Mouse (Mus musculus): ENCODE results near the gene Bpifb6. TPM values are rescaled to one million over a fixed set of nuclear protein-coding genes. Genes with fewer than 3 reads are reported as not detected.

Gene Bpifb6
- polyA plus RNA-seq (2015; fragmentation: Nextera tagmentation; extraction: Ambion mirVana): 0.12 TPM in 1 of 2 replicates, not detected in the other

DNA sequence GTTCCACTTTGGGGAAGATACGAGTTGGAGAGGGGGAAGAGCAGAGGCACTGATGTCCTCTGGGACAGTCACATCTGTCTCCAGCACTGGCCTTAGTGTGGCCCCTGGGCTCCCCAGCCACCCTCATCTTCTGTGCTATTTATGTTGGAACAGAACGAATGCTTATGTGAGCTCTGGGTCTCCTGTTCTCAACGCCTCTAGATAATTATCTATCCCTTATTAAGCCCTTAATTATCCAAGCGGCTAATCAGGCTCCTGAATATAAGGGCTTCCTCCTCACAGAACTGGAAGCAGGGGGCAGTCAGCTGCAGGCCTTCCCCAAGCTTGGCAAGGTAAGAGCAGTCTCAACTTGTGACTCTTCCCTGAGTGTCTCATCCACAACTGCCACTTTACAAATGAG is at the start of gene Bpifb6:
Bpifb6 (plus strand) TSS at position 301 of the 400 bp plus-strand sequence.
- no peaks in the 10 kb centered on the region for H3K27me3 ChIP-seq
- no peak for ATAC-seq (ENCODE audit: low FRiP score, low read depth)
- no peaks in the 10 kb centered on the region for H3K9me3 ChIP-seq
- no peak within 1 kb of the TSS for H3K9ac ChIP-seq
- H3K36me3 ChIP-seq: no peaks in the 10 kb centered on the region
- no peak within 1 kb of the TSS for H3K4me2 ChIP-seq
- 75% methylated on average over 4 of the region's 4 CpGs for WGBS
- H3K4me1 ChIP-seq (replicated peaks): no peaks in the 10 kb centered on the region
- H3K4me3 ChIP-seq: no peak within 1 kb of the TSS
- no peak within 1 kb of the TSS for H3K27ac ChIP-seq (replicated peaks)

- H3K27ac ChIP-seq (replicated peaks): no peak overlapping the region
- no peaks in the 10 kb centered on the region for H3K9me3 ChIP-seq
- H3K36me3 ChIP-seq: no peaks in the 10 kb centered on the region
- no peak overlapping the region for H3K4me2 ChIP-seq
- no peak for ATAC-seq (ENCODE audit: low FRiP score, low read depth)
- H3K4me3 ChIP-seq: no peak overlapping the region
- no peak overlapping the region for H3K9ac ChIP-seq
- 62% methylated on average over 4 of the region's 4 CpGs for WGBS
- no peaks in the 10 kb centered on the region for H3K27me3 ChIP-seq
- H3K4me1 ChIP-seq (replicated peaks): no peaks in the 10 kb centered on the region
Observed at GRCm38 (mm10) chr2:153851030-153851360, 49.2 kb upstream of the Bpifb6 start.

DNA sequence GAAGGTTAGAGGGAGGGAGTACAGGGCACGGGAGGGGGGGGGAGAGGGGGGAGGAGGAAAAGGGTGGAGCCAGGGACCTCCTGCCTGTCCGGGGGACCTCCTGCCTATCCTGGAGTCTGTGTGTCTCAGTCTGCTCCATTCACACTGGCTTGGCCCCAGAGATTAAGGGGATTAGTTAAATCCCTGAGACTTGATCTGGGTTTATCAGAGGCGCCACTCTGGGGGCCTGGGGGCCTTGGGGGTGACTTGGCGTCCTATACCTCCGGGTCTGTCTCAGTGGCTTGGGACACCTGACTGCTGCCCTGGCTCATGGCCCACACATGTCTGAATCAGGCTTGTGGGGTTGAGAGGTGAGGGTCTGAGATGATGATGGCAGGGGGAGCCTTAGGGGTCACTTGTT is 46.6 kb upstream of the Bpifb6 start:
- WGBS: 25% methylated on average over 4 of the region's 5 CpGs
- Histone ChIP-seq H3K36me3 (no peaks in the 10 kb centered on the region), H3K4me2 (no peak overlapping the region)

GRCm38 (mm10) chr2:153859581-153859980 is 40.6 kb upstream of the Bpifb6 start:
- no peak overlapping the region for H3K4me2 ChIP-seq
- H3K9ac ChIP-seq: no peak overlapping the region
- H3K27me3 ChIP-seq: no peaks in the 10 kb centered on the region
- H3K27ac ChIP-seq (replicated peaks): no peak overlapping the region
- 74% methylated on average over 2 of the region's 2 CpGs for WGBS
- H3K4me1 ChIP-seq (replicated peaks): no peaks in the 10 kb centered on the region
- no peaks in the 10 kb centered on the region for H3K9me3 ChIP-seq
- H3K36me3 ChIP-seq: no peaks in the 10 kb centered on the region
- no peak for ATAC-seq (ENCODE audit: low FRiP score, low read depth)
- H3K4me3 ChIP-seq: no peak overlapping the region

More for the DNA sequence above, 46.6 kb upstream of the Bpifb6 start:
- Histone ChIP-seq H3K9ac (no peak overlapping the region), H3K27me3 (no peaks in the 10 kb centered on the region), H3K4me1 (replicated peaks) (no peaks in the 10 kb centered on the region), H3K27ac (replicated peaks) (no peak overlapping the region), H3K4me3 (no peak overlapping the region), H3K9me3 (no peaks in the 10 kb centered on the region)
- no peak for ATAC-seq (ENCODE audit: low FRiP score, low read depth)

- 96% methylated on average over 11 of the region's 11 CpGs for WGBS
Observed at GRCm38 (mm10) chr2:153860315-153860714, 39.9 kb upstream of the Bpifb6 start.

DNA sequence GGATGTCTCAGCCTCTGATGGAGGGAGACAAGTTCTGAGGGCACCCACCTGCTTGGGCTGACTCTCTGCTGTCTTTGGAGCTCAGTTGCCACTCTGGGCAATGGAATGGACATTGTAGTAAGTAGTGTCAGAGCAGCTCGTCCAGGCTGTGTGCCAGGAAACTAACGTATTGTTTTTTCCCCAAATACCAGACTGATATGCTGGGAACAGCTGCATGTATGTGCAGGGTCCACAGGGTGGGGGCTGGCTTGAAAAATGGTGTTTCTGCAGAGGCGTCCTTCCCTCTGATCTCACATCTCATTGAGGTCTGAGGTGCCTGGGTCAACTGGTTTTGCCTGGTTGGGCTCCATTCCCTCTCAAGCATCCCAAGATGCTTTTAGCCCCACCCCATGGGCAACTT is 39.5 kb upstream of the Bpifb6 start:
- Histone ChIP-seq H3K9me3 (no peaks in the 10 kb centered on the region), H3K4me3 (no peak overlapping the region), H3K4me2 (no peak overlapping the region), H3K27ac (replicated peaks) (no peak overlapping the region), H3K36me3 (no peaks in the 10 kb centered on the region), H3K27me3 (no peaks in the 10 kb centered on the region), H3K9ac (no peak overlapping the region), H3K4me1 (replicated peaks) (no peaks in the 10 kb centered on the region)
- 71% methylated on average over 3 of the region's 3 CpGs for WGBS
- ATAC-seq (ENCODE audit: low FRiP score, low read depth): no peak

More at GRCm38 (mm10) chr2:153860315-153860714, 39.9 kb upstream of the Bpifb6 start:
- Histone ChIP-seq H3K9me3 (no peaks in the 10 kb centered on the region), H3K4me3 (no peak overlapping the region), H3K4me1 (replicated peaks) (no peaks in the 10 kb centered on the region), H3K9ac (no peak overlapping the region), H3K27ac (replicated peaks) (no peak overlapping the region), H3K4me2 (no peak overlapping the region), H3K36me3 (no peaks in the 10 kb centered on the region), H3K27me3 (no peaks in the 10 kb centered on the region)
- ATAC-seq (ENCODE audit: low FRiP score, low read depth): no peak

- H3K4me2 ChIP-seq: no peak overlapping the region
- H3K27ac ChIP-seq (replicated peaks): no peak overlapping the region
- no peak overlapping the region for H3K9ac ChIP-seq
- 80% methylated on average over 3 of the region's 3 CpGs for WGBS
- H3K9me3 ChIP-seq: no peaks in the 10 kb centered on the region
- ATAC-seq (ENCODE audit: low FRiP score, low read depth): no peak
- H3K4me1 ChIP-seq (replicated peaks): no peaks in the 10 kb centered on the region
- no peak overlapping the region for H3K4me3 ChIP-seq
- H3K36me3 ChIP-seq: no peaks in the 10 kb centered on the region
- H3K27me3 ChIP-seq: no peaks in the 10 kb centered on the region
Observed at GRCm38 (mm10) chr2:153861960-153862359, 38.2 kb upstream of the Bpifb6 start.

- Histone ChIP-seq H3K4me1 (replicated peaks) (no peaks in the 10 kb centered on the region), H3K27ac (replicated peaks) (no peak within 1 kb of the TSS), H3K27me3 (no peaks in the 10 kb centered on the region), H3K36me3 (no peaks in the 10 kb centered on the region), H3K9me3 (no peaks in the 10 kb centered on the region), H3K4me2 (no peak within 1 kb of the TSS), H3K9ac (no peak within 1 kb of the TSS), H3K4me3 (no peak within 1 kb of the TSS)
- no peak for ATAC-seq (ENCODE audit: low FRiP score, low read depth)
- WGBS: 85% methylated on average over 4 of the region's 4 CpGs
Observed at GRCm38 (mm10) chr2:153870984-153871383, 29.2 kb upstream of the Bpifb6 start, which contains the start of gene Sun5. Gene Sun5 (minus strand): TSS chr2:153871084.

DNA sequence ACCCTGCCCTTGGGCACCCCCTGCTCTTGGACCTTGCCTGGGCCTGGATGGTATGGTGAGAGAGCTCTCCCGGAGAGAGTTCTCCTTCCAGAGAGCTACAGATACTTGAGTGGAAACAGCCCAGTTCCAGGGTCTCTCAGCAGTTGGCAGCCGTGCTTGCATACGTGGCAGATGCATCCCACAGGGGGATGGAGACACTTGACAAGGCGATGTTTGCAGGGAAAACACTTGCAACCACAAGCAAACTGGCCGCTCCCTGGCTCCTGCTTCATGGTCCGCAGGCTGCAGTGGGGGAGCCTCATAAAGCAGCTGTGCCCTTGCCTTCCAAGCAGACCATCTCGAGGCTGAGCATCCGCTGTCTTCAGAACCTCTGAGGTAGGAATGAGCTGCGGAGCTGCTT is 25.4 kb upstream of the Bpifb6 start, which contains the start of gene Bpifb2:
Bpifb2 (plus strand) TSS at position 301 of the 400 bp plus-strand sequence.
- no peak within 1 kb of the TSS for H3K4me2 ChIP-seq
- 71% methylated on average over 9 of the region's 9 CpGs for WGBS

DNA sequence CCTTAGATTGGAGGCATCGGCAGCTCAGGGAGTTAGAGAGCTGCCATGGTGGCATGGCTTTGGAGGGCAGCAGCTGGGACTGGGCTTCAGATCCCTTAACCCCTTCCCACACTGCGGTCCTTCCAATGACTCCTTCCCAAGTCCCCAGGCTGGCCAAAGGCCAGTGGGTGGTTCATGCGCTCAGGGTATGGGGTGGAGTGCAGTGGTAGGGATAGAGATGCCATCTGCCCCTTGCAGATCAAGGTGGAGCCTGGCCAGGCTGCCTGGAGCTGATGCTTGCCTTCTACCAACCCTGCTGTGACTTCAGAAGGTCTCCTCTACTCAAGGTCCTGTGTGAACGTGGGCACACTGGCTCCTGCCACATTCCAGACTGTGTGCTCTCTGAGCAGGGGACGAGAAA is 1.1 kb upstream of the Bpifb6 start:
- ATAC-seq (ENCODE audit: low FRiP score, low read depth): no peak
- Histone ChIP-seq H3K36me3 (no peaks in the 10 kb centered on the region), H3K4me3 (no peak overlapping the region), H3K27ac (replicated peaks) (no peak overlapping the region), H3K9me3 (no peaks in the 10 kb centered on the region), H3K27me3 (no peaks in the 10 kb centered on the region), H3K4me1 (replicated peaks) (no peaks in the 10 kb centered on the region), H3K9ac (no peak overlapping the region), H3K4me2 (no peak overlapping the region)
- 84% methylated on average over 5 of the region's 5 CpGs for WGBS

More for the DNA sequence above, 25.4 kb upstream of the Bpifb6 start, which contains the start of gene Bpifb2:
- no peaks in the 10 kb centered on the region for H3K36me3 ChIP-seq
- ATAC-seq (ENCODE audit: low FRiP score, low read depth): no peak
- H3K9ac ChIP-seq: no peak within 1 kb of the TSS
- no peaks in the 10 kb centered on the region for H3K4me1 ChIP-seq (replicated peaks)
- H3K9me3 ChIP-seq: no peaks in the 10 kb centered on the region
- no peak within 1 kb of the TSS for H3K4me3 ChIP-seq
- H3K27me3 ChIP-seq: no peaks in the 10 kb centered on the region
- no peak within 1 kb of the TSS for H3K27ac ChIP-seq (replicated peaks)

GRCm38 (mm10) chr2:153902726-153903125 is 2.5 kb downstream of the Bpifb6 start:
- Histone ChIP-seq H3K4me1 (replicated peaks) (no peaks in the 10 kb centered on the region), H3K27ac (replicated peaks) (no peak overlapping the region), H3K4me3 (no peak overlapping the region), H3K9ac (no peak overlapping the region), H3K4me2 (no peak overlapping the region), H3K36me3 (no peaks in the 10 kb centered on the region), H3K9me3 (no peaks in the 10 kb centered on the region), H3K27me3 (no peaks in the 10 kb centered on the region)
- 70% methylated on average over 6 of the region's 6 CpGs for WGBS
- ATAC-seq (ENCODE audit: low FRiP score, low read depth): no peak

- Histone ChIP-seq H3K4me3 (no peak overlapping the region), H3K27ac (replicated peaks) (no peak overlapping the region), H3K36me3 (no peaks in the 10 kb centered on the region), H3K4me1 (replicated peaks) (no peaks in the 10 kb centered on the region), H3K9ac (no peak overlapping the region), H3K4me2 (no peak overlapping the region), H3K9me3 (no peaks in the 10 kb centered on the region), H3K27me3 (no peaks in the 10 kb centered on the region)
- 94% methylated on average over 4 of the region's 4 CpGs for WGBS
- no peak for ATAC-seq (ENCODE audit: low FRiP score, low read depth)
Observed at GRCm38 (mm10) chr2:153906626-153907025, 6.4 kb downstream of the Bpifb6 start.

DNA sequence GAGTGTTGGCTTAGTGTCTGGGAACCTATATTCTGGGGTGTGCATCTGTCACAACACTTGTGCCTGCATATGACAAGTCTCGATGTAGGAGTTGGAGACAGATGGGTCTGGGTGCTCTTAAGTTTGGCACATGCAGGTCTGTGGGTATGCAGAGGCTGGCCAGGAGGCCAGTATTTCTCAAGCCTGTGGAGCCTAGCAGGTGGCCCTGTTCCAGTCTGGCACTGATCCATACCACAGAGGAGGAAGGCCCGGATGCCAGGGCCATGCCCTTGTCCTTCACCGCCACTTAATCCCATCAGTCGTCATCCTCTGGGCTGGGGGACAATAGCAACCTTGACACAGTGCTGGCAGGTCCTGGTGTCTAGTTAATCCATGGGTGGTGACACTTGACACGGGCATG is 14.0 kb downstream of the Bpifb6 start:
- WGBS: 67% methylated on average over 5 of the region's 5 CpGs
- Histone ChIP-seq H3K4me3 (no peak overlapping the region), H3K4me1 (replicated peaks) (no peaks in the 10 kb centered on the region), H3K4me2 (no peak overlapping the region), H3K27ac (replicated peaks) (no peak overlapping the region), H3K9me3 (no peaks in the 10 kb centered on the region), H3K36me3 (no peaks in the 10 kb centered on the region), H3K9ac (no peak overlapping the region), H3K27me3 (no peaks in the 10 kb centered on the region)
- ATAC-seq (ENCODE audit: low FRiP score, low read depth): peak; percentile 54; the same call in 1 of the 2 replicates
